Mouse (Mus musculus) forebrain, embryonic 15.5 days (tissue): ENCODE data around the gene Rprd1b. TPM values are rescaled to one million over a fixed set of nuclear protein-coding genes. Genes with fewer than 3 reads are reported as not detected.
A peak's percentile ranks its signal among the peaks of the same experiment; 100 is the strongest.

ENCODE experiments used
- ATAC-seq: fragments of 200-750 bp; cut with Nextera tagmentation; replicated peaks from 2 replicates; pipeline ENCODE4 v1.8.0; 2017; ENCODE audit warnings: mild to moderate bottlenecking, moderate TSS enrichment, moderate library complexity
- H3K27ac ChIP-seq: fragments of 300-500 bp; sonication (generic); replicated peaks from 2 replicates; pipeline ENCODE4 v1.5.1; 2015; ENCODE audit warnings: mild to moderate bottlenecking, inconsistent platforms
- H3K27me3 ChIP-seq: fragments of 300-500 bp; sonication (generic); 2 replicates; pipeline ENCODE4 v1.6.1; 2015; ENCODE audit warnings: inconsistent platforms
- H3K36me3 ChIP-seq: fragments of 300-500 bp; sonication (generic); 2 replicates; pipeline ENCODE4 v1.6.1; 2015; ENCODE audit warnings: mild to moderate bottlenecking, inconsistent platforms
- H3K4me1 ChIP-seq: fragments of 300-500 bp; sonication (generic); 2 replicates; pipeline ENCODE4 v1.6.1; 2015; ENCODE audit warnings: inconsistent platforms
- H3K4me2 ChIP-seq: fragments of 300-500 bp; sonication (generic); replicated peaks from 2 replicates; pipeline ENCODE4 v1.6.1; 2015; ENCODE audit warnings: mild to moderate bottlenecking, inconsistent platforms
- H3K4me3 ChIP-seq: fragments of 300-500 bp; sonication (generic); 2 replicates; pipeline ENCODE4 v1.5.1; 2015; ENCODE audit warnings: mild to moderate bottlenecking, inconsistent platforms
- H3K9ac ChIP-seq: fragments of 300-500 bp; sonication (generic); replicated peaks from 2 replicates; pipeline ENCODE4 v1.6.1; 2015; ENCODE audit warnings: mild to moderate bottlenecking, inconsistent platforms
- H3K9me3 ChIP-seq: fragments of 300-500 bp; sonication (generic); 2 replicates; pipeline ENCODE4 v1.6.1; 2016; ENCODE audit warnings: inconsistent platforms
- WGBS: fragments of 180-500 bp; shearing (Covaris S2); methylation state at CpG from one replicate; pipeline ENCODE4 v1.1.7; 2015; ENCODE audit warnings: mixed read lengths; 5-methylcytosine and 5-hydroxymethylcytosine counted together
- polyA plus RNA-seq: library from polyadenylated mRNA; unstranded; fragments of >200 nt; fragmentation: Nextera tagmentation; extraction: Ambion mirVana; gene quantifications from 2 replicates; pipeline ENCODE4 v1.2.1, GENCODE M21; 2015

The Rprd1b gene
- polyA plus RNA-seq, 1 experiment from 2014 or later, result 44.1 TPM

DNA sequence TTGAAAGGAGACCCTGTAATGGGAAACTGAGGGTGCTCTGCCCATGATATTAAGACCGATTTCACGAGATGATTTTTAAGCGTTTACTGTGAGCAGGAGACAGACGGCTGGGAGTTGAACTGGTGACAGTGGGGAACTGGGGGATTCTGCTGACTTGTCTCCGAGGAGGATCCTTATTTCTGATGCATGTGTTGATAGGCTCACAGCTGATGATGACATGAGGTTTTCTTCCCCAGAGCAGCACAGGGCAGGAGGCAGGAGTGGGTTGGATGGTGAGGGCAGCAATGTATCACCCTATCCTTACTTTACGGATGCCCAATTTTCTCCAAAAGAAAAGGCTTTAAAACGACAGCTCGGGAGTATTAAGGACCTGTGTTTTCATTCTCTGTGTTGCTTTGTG lies 116.0 kb downstream of the Rprd1b start:
- Histone ChIP-seq H3K36me3 (no peaks in the 10 kb centered on the region), H3K4me3 (no peak overlapping the region), H3K4me1 (peaks cover 18% of the 10 kb centered on the region), H3K27me3 (peaks cover 3% of the 10 kb centered on the region; the same call in 1 of the 2 replicates), H3K9ac (no peak overlapping the region), H3K27ac (no peak overlapping the region), H3K9me3 (no peaks in the 10 kb centered on the region), H3K4me2 (no peak overlapping the region)
- WGBS, result 49% methylated on average over 8 of the region's 8 CpGs
- ATAC-seq, result no peak

DNA sequence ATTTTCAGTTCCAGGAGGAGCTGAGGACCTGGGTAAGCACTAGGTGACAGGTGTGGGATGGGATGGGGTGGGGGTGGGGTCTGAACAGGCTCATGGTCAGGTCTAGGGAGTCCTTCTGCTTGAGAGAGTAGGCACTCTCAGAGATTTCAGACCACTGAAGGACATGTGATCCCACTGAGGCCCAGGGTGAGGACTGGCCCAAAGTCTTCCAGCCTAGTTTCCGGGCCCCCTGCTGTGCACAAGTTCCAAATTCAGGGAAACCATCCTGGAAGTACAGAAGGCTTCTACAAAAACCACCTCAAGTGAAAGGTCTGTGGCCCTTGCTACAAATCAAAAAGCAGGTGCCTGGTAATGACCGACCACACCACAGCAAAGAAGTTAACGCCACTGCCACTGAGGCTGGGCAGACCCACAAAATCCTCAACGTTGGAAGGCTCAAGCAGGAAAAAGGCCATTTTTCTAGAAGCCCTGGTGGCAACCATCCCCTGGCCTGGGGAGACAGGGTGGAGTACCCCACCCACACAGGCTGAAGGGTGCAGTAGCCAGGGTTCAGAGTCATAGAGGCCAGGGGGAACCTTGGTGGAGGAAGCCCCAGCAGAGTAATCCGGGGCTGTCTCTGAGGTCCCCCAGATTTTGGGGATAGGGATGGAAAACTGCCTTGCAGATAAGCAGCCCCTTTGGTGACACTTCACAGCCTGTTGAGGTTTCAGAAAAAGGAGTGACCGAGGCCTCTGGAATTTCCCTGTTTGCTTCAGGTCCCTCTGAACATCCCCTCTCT lies 116.6 kb downstream of the Rprd1b start:
- Histone ChIP-seq H3K4me1 (peaks cover 11% of the 10 kb centered on the region), H3K27me3 (peaks cover 3% of the 10 kb centered on the region; the same call in 1 of the 2 replicates), H3K9me3 (no peaks in the 10 kb centered on the region), H3K4me3 (no peak overlapping the region), H3K27ac (no peak overlapping the region), H3K36me3 (no peaks in the 10 kb centered on the region), H3K4me2 (no peak overlapping the region), H3K9ac (no peak overlapping the region)
- ATAC-seq, result no peak
- WGBS, result 85% methylated on average over 6 of the region's 6 CpGs

DNA sequence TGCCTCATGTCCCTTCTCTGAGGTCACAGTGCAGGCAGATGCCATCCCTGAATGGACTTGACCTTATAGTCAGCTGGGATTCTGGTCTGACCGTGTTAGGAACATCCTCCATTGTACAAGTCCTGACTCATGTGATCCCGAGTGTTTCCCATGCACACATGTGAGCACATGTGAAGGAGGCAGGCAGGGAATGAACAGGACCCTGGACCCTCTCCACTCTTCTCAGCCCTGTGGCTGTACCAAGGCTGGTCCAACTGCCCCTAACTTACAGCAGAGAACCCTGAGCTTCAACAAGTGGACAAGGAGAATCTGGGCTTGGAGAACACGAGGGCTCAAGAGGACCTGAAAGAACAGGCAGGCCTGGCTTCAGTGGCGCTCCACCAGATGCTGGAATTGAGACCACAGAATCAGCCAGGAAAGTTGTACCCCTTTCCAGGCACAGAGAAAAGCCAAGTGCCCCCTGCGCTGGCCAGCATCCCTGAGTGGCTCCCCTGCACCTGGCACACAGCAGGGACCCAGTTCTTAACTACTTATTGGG lies 117.3 kb downstream of the Rprd1b start:
- Histone ChIP-seq H3K9me3 (no peaks in the 10 kb centered on the region), H3K27ac (no peak overlapping the region), H3K27me3 (peaks cover 3% of the 10 kb centered on the region; the same call in 1 of the 2 replicates), H3K4me2 (peak overlapping the region; percentile 52; the same call in 1 of the 2 replicates), H3K36me3 (no peaks in the 10 kb centered on the region), H3K9ac (no peak overlapping the region; the same call in 1 of the 2 replicates), H3K4me3 (no peak overlapping the region), H3K4me1 (peaks cover 6% of the 10 kb centered on the region)
- 76% methylated on average over 5 of the region's 5 CpGs for WGBS
- ATAC-seq, result no peak

DNA sequence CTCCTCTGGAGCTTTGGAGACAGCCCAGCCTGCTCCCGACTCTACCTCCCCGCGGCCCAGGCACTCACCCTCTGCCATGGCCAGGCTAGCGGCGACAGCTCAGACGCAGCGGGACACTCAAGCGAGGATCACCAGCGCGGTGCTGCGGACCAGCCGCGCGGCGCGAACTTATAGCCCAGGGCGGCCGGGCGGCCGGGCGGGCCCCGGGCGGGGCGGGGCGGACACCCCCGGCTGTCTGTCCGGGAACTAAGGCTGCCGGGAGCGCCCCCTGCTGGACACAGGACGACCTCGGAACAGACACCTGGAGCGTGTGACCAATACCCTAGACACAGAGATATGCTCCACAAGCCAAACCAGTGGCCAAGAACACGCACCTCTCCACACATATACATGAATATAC lies 117.9 kb downstream of the Rprd1b start, which contains the start of gene Tgm2:
TSS of gene Tgm2 (minus strand) at position 214 of the 400 bp plus-strand sequence.
- peaks cover 3% of the 10 kb centered on the region; the same call in 1 of the 2 replicates for H3K27me3 ChIP-seq
- WGBS, result 2% methylated on average over 33 of the region's 33 CpGs
- peak within 1 kb of the TSS; percentile 52 for H3K4me2 ChIP-seq
- peak; percentile 51; the same call in 1 of the 2 replicates for ATAC-seq
- H3K9ac ChIP-seq, result peak within 1 kb of the TSS; percentile 41; the same call in 1 of the 2 replicates
- H3K27ac ChIP-seq, result no peak within 1 kb of the TSS
- H3K36me3 ChIP-seq, result no peaks in the 10 kb centered on the region
- no peaks in the 10 kb centered on the region for H3K9me3 ChIP-seq
- peak within 1 kb of the TSS; percentile 29 for H3K4me3 ChIP-seq
- H3K4me1 ChIP-seq, result peaks cover 6% of the 10 kb centered on the region

DNA sequence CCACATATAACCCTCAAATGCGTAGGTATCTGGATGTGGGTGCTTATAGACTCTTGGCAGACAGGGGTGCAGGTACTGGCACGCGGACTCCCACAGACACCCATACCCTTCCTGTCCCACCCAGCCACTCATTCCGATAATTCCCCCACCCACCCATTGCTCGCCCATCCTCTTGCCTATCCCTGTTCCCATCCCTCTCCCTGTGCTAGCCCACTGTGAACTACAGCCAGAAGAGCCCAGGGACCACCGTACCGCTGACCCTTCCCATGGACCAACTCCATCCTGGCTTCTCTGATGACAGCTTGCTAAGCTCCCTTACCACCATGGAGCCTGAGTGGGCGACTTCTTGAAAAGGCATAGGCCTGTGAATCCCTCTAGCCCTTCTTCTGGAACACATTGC lies 118.7 kb downstream of the Rprd1b start:
- no peak overlapping the region for H3K4me2 ChIP-seq
- no peak overlapping the region for H3K27ac ChIP-seq
- no peaks in the 10 kb centered on the region for H3K36me3 ChIP-seq
- no peak for ATAC-seq
- no peak overlapping the region for H3K9ac ChIP-seq
- no peaks in the 10 kb centered on the region for H3K9me3 ChIP-seq
- peaks cover 3% of the 10 kb centered on the region; the same call in 1 of the 2 replicates for H3K27me3 ChIP-seq
- 91% methylated on average over 8 of the region's 8 CpGs for WGBS
- peaks cover 6% of the 10 kb centered on the region for H3K4me1 ChIP-seq
- no peak overlapping the region for H3K4me3 ChIP-seq

DNA sequence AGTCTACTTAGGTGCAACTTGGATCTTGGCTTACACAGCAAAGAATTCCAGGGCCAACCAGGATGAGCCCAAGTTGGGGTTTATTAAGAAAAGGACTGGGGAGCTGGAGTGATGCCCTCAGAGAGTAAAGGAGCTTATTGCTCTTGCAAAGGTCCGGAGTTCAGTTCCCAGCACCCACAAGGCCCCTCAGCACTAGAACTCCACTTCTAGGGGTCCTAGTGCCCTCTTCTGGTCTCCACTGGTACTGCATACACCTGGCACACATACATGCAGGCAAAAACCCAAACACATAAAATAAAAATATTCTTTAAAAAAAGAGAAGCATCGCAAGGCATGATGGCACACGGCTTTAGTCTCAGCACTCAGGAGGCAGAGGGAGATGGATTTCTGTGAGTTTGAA lies 122.8 kb downstream of the Rprd1b start:
- no peak overlapping the region for H3K9ac ChIP-seq
- 98% methylated on average over 3 of the region's 3 CpGs for WGBS
- H3K4me3 ChIP-seq, result no peak overlapping the region
- no peak overlapping the region for H3K27ac ChIP-seq
- H3K4me2 ChIP-seq, result no peak overlapping the region
- no peaks in the 10 kb centered on the region for H3K36me3 ChIP-seq
- H3K27me3 ChIP-seq, result peaks cover 1% of the 10 kb centered on the region; the same call in 1 of the 2 replicates
- peaks cover 15% of the 10 kb centered on the region for H3K4me1 ChIP-seq
- no peak for ATAC-seq
- H3K9me3 ChIP-seq, result no peaks in the 10 kb centered on the region

DNA sequence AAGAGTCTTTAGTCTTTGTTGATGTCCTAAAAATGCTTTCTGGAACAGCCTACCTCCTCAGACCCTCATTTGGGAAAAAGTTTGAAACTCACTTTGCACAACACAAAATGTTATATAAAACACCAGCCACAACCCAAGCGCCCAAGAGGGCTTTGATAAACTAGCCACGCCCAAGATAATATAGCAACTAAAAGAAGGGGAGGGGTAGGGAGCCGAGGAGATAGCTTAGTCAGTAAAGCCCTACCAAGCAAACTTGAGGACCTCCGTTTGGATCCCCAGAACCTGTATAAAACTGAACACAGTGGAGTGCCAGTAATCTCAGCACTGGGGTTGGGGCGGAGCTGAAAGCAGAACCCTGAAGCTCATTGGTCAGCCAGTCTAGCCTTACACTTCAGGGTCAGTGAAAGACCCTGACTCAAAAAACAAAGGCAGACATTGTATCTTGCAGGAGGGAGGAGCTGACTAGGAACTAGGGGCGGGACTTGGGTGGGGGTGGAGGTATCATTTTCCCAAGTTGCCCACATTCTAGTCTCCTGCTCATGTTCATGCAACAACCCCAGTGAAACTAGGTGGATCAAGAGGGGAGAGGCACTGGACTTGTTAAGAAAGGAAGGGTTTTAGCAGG lies 124.5 kb downstream of the Rprd1b start:
- ATAC-seq, result peak; percentile 46
- peaks cover 11% of the 10 kb centered on the region for H3K4me1 ChIP-seq
- H3K27ac ChIP-seq, result no peak overlapping the region
- WGBS, result 18% methylated on average over 6 of the region's 6 CpGs
- H3K9ac ChIP-seq, result no peak overlapping the region
- H3K27me3 ChIP-seq, result no peaks in the 10 kb centered on the region
- H3K36me3 ChIP-seq, result no peaks in the 10 kb centered on the region
- H3K4me3 ChIP-seq, result no peak overlapping the region
- no peaks in the 10 kb centered on the region for H3K9me3 ChIP-seq
- H3K4me2 ChIP-seq, result no peak overlapping the region

DNA sequence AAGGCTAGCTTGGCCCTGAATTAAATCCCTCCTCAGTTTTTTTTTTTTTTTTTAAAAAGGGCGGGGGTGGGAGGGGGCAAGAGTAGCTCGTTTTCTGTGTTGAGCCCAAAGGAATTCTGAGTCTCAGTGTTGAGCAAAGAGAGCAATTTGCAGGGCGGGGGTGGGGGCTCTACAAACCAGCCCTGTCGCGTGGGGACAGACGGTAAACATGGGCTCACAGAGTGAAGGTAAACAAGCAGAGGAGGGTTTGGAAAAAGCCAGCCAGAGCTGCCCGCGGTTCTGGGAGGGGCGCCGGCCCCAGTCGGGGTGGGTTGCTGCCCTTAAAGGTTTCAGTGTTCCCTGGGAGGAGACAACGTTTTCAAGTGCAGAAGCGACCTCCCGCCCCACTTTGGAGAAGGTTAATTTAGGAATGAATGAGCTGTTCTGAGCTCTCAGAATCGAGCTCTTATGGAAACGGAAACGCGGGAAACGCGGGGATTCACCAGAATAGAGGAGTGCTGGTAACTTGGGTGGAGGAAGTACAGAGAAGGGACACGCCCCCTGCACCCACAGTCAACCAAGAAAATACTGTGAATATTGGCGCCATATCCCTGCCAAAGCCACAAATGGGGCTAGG lies 125.5 kb downstream of the Rprd1b start:
- Histone ChIP-seq H3K4me3 (peak overlapping the region; percentile 35), H3K4me1 (peaks cover 11% of the 10 kb centered on the region), H3K27ac (no peak overlapping the region), H3K36me3 (no peaks in the 10 kb centered on the region), H3K27me3 (no peaks in the 10 kb centered on the region), H3K4me2 (peak overlapping the region; percentile 56), H3K9ac (peak overlapping the region; percentile 36), H3K9me3 (no peaks in the 10 kb centered on the region)
- WGBS, result under 1% methylated on average over 22 of the region's 22 CpGs
- 0 out of 2 replicates have a peak, but pooled peaks have one; percentile 53 for ATAC-seq

DNA sequence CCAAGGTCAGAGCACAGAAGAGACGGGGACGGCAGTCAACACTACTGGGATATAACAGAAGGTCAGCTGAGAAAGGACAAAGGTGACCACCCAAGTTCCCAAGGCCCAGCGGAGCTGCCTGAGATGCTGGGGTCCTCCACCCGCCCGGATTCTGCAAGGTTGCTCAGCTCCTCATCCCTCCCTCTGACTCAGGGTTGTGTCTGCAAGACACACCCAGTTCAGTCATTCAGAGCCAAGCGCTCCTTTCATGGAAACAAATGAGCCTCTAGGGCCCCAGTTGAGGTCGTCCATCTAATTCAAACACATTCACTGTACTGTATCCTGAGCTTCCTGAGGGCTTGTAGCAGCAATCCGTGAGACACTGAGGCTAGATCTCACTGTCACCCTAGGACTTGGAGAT lies 126.3 kb downstream of the Rprd1b start:
- Histone ChIP-seq H3K4me3 (no peak overlapping the region), H3K27me3 (no peaks in the 10 kb centered on the region), H3K9me3 (no peaks in the 10 kb centered on the region), H3K4me2 (no peak overlapping the region), H3K36me3 (no peaks in the 10 kb centered on the region), H3K4me1 (peaks cover 11% of the 10 kb centered on the region), H3K27ac (no peak overlapping the region), H3K9ac (no peak overlapping the region)
- no peak for ATAC-seq
- WGBS, result 57% methylated on average over 8 of the region's 8 CpGs

DNA sequence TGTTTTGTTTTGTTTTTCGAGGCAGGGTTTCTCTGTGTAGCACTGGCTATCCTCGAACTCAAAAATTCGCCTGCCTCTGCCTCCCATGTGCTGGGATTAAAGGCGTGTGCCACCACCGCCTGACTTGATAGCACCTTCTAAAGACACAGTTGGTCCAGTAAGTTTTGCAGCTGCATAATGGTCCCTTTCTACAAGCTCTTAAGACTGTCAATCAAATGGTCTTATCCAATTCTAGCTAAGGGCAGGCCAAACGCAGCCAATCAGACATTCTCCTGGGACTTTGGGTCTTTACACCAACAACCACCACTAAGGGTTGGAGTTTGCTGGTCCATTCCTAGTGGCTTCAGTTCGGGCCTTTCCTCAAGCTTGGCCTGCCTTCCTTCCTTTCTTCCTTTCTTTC lies 126.8 kb downstream of the Rprd1b start:
- peaks cover 11% of the 10 kb centered on the region for H3K4me1 ChIP-seq
- no peak overlapping the region for H3K9ac ChIP-seq
- no peaks in the 10 kb centered on the region for H3K36me3 ChIP-seq
- no peaks in the 10 kb centered on the region for H3K9me3 ChIP-seq
- ATAC-seq, result no peak
- no peak overlapping the region for H3K4me2 ChIP-seq
- no peak overlapping the region for H3K4me3 ChIP-seq
- 92% methylated on average over 7 of the region's 7 CpGs for WGBS
- no peak overlapping the region for H3K27ac ChIP-seq
- H3K27me3 ChIP-seq, result no peaks in the 10 kb centered on the region

DNA sequence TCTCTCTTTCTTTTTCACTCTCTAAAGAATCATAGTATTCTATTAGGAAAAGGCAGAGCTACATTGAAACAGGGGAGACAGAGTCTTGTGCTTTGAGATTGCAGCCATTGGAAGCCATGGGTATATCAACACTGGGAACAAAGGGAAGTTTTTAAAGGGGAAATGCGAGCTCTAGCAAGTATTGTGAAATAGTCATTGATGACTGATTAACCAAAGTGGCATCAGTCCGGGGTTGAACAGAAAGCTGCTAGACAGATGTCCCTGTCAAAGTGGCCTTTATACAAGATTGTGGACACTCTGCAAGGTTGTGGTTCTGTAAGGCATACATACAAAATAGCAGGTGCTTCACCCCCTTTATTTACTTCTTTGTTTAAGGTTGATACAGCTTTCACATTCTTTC lies 127.3 kb downstream of the Rprd1b start:
- Histone ChIP-seq H3K4me3 (no peak overlapping the region), H3K4me1 (peaks cover 11% of the 10 kb centered on the region), H3K27me3 (no peaks in the 10 kb centered on the region), H3K27ac (no peak overlapping the region), H3K9ac (no peak overlapping the region), H3K4me2 (no peak overlapping the region), H3K9me3 (no peaks in the 10 kb centered on the region), H3K36me3 (no peaks in the 10 kb centered on the region)
- 71% methylated on average over 2 of the region's 2 CpGs for WGBS
- no peak for ATAC-seq

DNA sequence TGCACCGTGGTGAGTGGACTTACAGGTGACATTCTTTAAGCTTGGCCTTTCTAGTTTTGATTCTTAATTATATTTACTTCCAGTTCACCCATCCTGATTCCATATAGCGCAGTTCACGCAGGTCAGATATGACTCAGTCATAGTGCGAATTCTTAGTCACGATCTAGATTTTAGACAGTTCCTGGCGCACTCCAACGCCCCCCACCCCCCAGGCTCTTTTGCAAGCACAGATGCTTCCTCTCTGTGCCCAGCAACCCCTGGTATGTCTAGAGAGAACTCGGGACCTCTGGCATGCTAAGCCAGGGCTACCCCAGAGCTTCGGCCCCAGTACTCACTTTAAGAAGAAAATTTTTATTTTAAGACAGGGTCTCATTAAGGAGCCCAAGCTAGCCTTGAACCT lies 128.2 kb downstream of the Rprd1b start:
- ATAC-seq, result no peak
- H3K4me3 ChIP-seq, result no peak overlapping the region
- WGBS, result 90% methylated on average over 9 of the region's 9 CpGs

More for the DNA sequence above, 128.2 kb downstream of the Rprd1b start:
- Histone ChIP-seq H3K9ac (no peak overlapping the region), H3K9me3 (no peaks in the 10 kb centered on the region), H3K27ac (no peak overlapping the region), H3K4me2 (no peak overlapping the region), H3K27me3 (no peaks in the 10 kb centered on the region), H3K4me1 (peaks cover 11% of the 10 kb centered on the region), H3K36me3 (no peaks in the 10 kb centered on the region)
